Mouse (Mus musculus) embryonic fibroblast, embryonic 13.5 days (primary cell): ENCODE data around the gene Dusp15.

Experiments used
- CTCF ChIP-seq: IDR thresholded peaks from 2 replicates; pipeline ENCODE4 v1.5.1; 2011; ENCODE audit warnings: mild to moderate bottlenecking, control low read depth, low read length, moderate library complexity, borderline replicate concordance; ENCODE audit not compliant: insufficient read depth
- POLR2A ChIP-seq: IDR thresholded peaks from 2 replicates; pipeline ENCODE4 v1.6.1; 2011; ENCODE audit warnings: low read depth, mild to moderate bottlenecking, control low read depth, low read length, moderate library complexity

- TF ChIP-seq CTCF (no peak), POLR2A (no peak)
These were observed 27.9 kb downstream of the Dusp15 start for GRCm38 (mm10) chr2:152923621-152924020.
